Mouse (Mus musculus): ENCODE measurements around the gene Foxp4. TPM values are rescaled to one million over a fixed set of nuclear protein-coding genes. Genes with fewer than 3 reads are reported as not detected.

Gene Foxp4
- total RNA-seq (2014; rRNA removed), result 109 and 128 TPM in 2 replicates
- polyA plus RNA-seq (2015; fragmentation: Nextera tagmentation; extraction: Ambion mirVana), result 29.3 and 31.3 TPM in 2 replicates

GRCm38 (mm10) chr17:47924383-47925339 lies at the start of gene Foxp4:
Gene Foxp4, minus strand, starts transcription at chr17:47924645.
- Histone ChIP-seq H3K27ac (peak within 1 kb of the TSS; percentile 79), H3K36me3 (ENCODE audit: insufficient read depth, low read length) (no peaks in the 10 kb centered on the region), H3K27me3 (ENCODE audit: insufficient read depth, low read length) (0 out of 2 replicates have a peak, but pooled peaks cover 8% of the 10 kb centered on the region), H3K4me3 (ENCODE audit: low read length) (peak within 1 kb of the TSS; percentile 82), H3K9ac (replicated peaks; ENCODE audit: low read length) (peak within 1 kb of the TSS; percentile 64), H3K4me2 (ENCODE audit: low read depth, low read length) (peak within 1 kb of the TSS; percentile 94), H3K9me3 (ENCODE audit: low read length) (no peaks in the 10 kb centered on the region), H3K4me1 (ENCODE audit: insufficient read depth, low read length) (no peaks in the 10 kb centered on the region)
- peak; percentile 93 for DNase-seq (ENCODE audit: low spot score)
- TF ChIP-seq CTCF (IDR thresholded peaks at IDR 0.05; ENCODE audit: low read depth), result no peak
- WGBS, result under 1% methylated on average over 87 of the region's 91 CpGs
- ATAC-seq, result peak; percentile 90

DNA sequence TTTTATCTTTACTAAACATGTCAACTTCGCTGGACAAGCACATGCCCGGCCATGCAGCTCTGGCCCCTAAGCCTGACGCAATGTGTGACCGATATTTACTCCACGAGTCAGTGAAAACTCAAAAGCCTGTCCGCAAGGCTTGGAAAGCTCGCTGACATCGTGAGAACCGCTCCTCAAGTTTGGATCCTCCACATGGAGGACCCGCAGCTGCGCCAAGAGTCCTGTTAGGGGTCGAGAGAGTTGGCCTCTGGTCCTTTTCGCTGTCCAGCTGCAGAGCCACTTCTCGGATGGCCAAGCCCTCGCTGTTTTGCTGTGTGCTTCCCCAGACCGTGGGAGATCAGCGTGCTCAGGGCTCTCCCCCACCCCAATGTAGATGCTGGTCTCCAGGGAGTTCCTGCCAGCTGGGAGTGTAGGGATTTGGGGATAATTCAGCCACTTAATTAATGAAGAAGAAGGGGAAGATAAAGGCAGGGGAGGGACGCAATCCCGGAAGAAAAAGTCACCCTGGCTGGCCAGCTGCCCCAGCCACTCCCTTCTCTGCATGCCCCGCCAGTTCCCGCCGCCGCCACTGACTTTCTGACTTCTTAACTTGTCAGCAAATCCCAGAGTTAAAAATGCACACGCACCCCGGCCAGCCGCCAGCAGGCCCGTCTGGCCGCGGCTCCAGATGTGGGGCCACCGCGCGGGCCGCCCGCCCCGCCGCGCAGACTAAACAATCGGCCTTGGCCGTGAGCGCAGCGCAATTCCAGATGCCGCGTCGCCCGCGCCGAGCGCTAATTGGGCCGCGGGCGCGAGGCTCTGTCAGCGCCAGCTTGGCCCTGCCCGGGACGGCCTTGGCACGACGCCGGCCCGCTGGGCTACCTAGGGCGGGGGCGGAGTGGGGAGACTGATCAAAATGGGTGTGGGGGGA lies 49.4 kb upstream of the Foxp4 start:
- peak overlapping the region; percentile 87 for H3K4me2 ChIP-seq (ENCODE audit: low read depth, low read length)
- peak overlapping the region; percentile 28; the same call in 1 of the 2 replicates for H3K9ac ChIP-seq (replicated peaks; ENCODE audit: low read length)
- no peaks in the 10 kb centered on the region for H3K36me3 ChIP-seq (ENCODE audit: insufficient read depth, low read length)
- H3K27me3 ChIP-seq (ENCODE audit: insufficient read depth, low read length), result peaks cover 7% of the 10 kb centered on the region; the same call in 1 of the 2 replicates
- no peak overlapping the region for H3K27ac ChIP-seq
- no peaks in the 10 kb centered on the region for H3K9me3 ChIP-seq (ENCODE audit: low read length)
- TF ChIP-seq CTCF (IDR thresholded peaks at IDR 0.05; ENCODE audit: low read depth), result no peak
- WGBS, result 5% methylated on average over 61 of the region's 61 CpGs
- ATAC-seq, result peak; percentile 27; the same call in 1 of the 2 replicates
- H3K4me3 ChIP-seq (ENCODE audit: low read length), result peak overlapping the region; percentile 40
- H3K4me1 ChIP-seq (ENCODE audit: insufficient read depth, low read length), result peaks cover 15% of the 10 kb centered on the region; the same call in 1 of the 2 replicates
- peak; percentile 69 for DNase-seq (ENCODE audit: low spot score)

GRCm38 (mm10) chr17:47965885-47966505 lies 41.5 kb upstream of the Foxp4 start:
- Histone ChIP-seq H3K36me3 (ENCODE audit: insufficient read depth, low read length) (no peaks in the 10 kb centered on the region), H3K9ac (replicated peaks; ENCODE audit: low read length) (no peak overlapping the region), H3K27ac (no peak overlapping the region), H3K4me2 (ENCODE audit: low read depth, low read length) (no peak overlapping the region), H3K4me1 (ENCODE audit: insufficient read depth, low read length) (no peaks in the 10 kb centered on the region), H3K27me3 (ENCODE audit: insufficient read depth, low read length) (no peaks in the 10 kb centered on the region), H3K9me3 (ENCODE audit: low read length) (peaks cover 2% of the 10 kb centered on the region; the same call in 1 of the 2 replicates), H3K4me3 (ENCODE audit: low read length) (no peak overlapping the region)
- no peak for ATAC-seq
- peak; percentile 37 for DNase-seq (ENCODE audit: low spot score)
- no peak for TF ChIP-seq CTCF (IDR thresholded peaks at IDR 0.05; ENCODE audit: low read depth)
- WGBS, result 62% methylated on average over 10 of the region's 12 CpGs

GRCm38 (mm10) chr17:47958046-47958790 lies 33.8 kb upstream of the Foxp4 start:
- H3K36me3 ChIP-seq (ENCODE audit: insufficient read depth, low read length), result no peaks in the 10 kb centered on the region
- no peak for ATAC-seq
- TF ChIP-seq CTCF (IDR thresholded peaks at IDR 0.05; ENCODE audit: low read depth), result no peak

GRCm38 (mm10) chr17:47956486-47956885 lies 32.0 kb upstream of the Foxp4 start:
- no peaks in the 10 kb centered on the region for H3K9me3 ChIP-seq (ENCODE audit: low read length)
- H3K4me2 ChIP-seq (ENCODE audit: low read depth, low read length), result no peak overlapping the region
- WGBS, result 92% methylated on average over 8 of the region's 8 CpGs
- no peak for TF ChIP-seq CTCF (IDR thresholded peaks at IDR 0.05; ENCODE audit: low read depth)
- no peaks in the 10 kb centered on the region for H3K36me3 ChIP-seq (ENCODE audit: insufficient read depth, low read length)
- no peak overlapping the region for H3K27ac ChIP-seq
- H3K9ac ChIP-seq (replicated peaks; ENCODE audit: low read length), result no peak overlapping the region
- no peaks in the 10 kb centered on the region for H3K27me3 ChIP-seq (ENCODE audit: insufficient read depth, low read length)
- DNase-seq (ENCODE audit: low spot score) (no peak), ATAC-seq (no peak)
- H3K4me1 ChIP-seq (ENCODE audit: insufficient read depth, low read length), result peaks cover 3% of the 10 kb centered on the region; the same call in 1 of the 2 replicates
- no peak overlapping the region for H3K4me3 ChIP-seq (ENCODE audit: low read length)

More at GRCm38 (mm10) chr17:47958046-47958790, 33.8 kb upstream of the Foxp4 start:
- no peaks in the 10 kb centered on the region for H3K27me3 ChIP-seq (ENCODE audit: insufficient read depth, low read length)
- WGBS, result 52% methylated on average over 10 of the region's 10 CpGs
- no peak overlapping the region for H3K4me3 ChIP-seq (ENCODE audit: low read length)
- DNase-seq (ENCODE audit: low spot score), result no peak
- H3K9ac ChIP-seq (replicated peaks; ENCODE audit: low read length), result no peak overlapping the region
- H3K27ac ChIP-seq, result no peak overlapping the region
- no peak overlapping the region for H3K4me2 ChIP-seq (ENCODE audit: low read depth, low read length)
- H3K4me1 ChIP-seq (ENCODE audit: insufficient read depth, low read length), result 0 out of 2 replicates have a peak, but pooled peaks cover 1% of the 10 kb centered on the region
- no peaks in the 10 kb centered on the region for H3K9me3 ChIP-seq (ENCODE audit: low read length)

All from hindbrain, postnatal 0 days (tissue).